Mouse (Mus musculus) left cerebral cortex, adult 2 months (tissue): ENCODE measurements at regions not wholly inside any gene's neighbourhood (a gene's known extent, or its start where the extent isn't known, plus 50 kb on each side); places are given as distances from the start of the nearest gene placed in this dataset.

Source experiments
- DNase-seq, 2 experiments: peaks; one replicate each; pipeline ENCODE4 v3.0.0; 2021 to 2022; ENCODE audit warnings: low spot score in 2 of 2, mixed read lengths in 1 of 2; ENCODE audit errors: extremely low spot score in 1 of 2
- H3K27ac ChIP-seq: fragments of 200-600 bp; 2 replicates; pipeline ENCODE4 v1.8.1; 2022
- H3K4me3 ChIP-seq: fragments of 200-600 bp; 2 replicates; pipeline ENCODE4 v1.8.1; 2022
- CTCF ChIP-seq: fragments of 200-600 bp; IDR thresholded peaks from 2 replicates; pipeline ENCODE4 v1.8.1; 2022; ENCODE audit warnings: antibody characterized with exemption, mild to moderate bottlenecking, moderate library complexity
- intact Hi-C: fragments of 180-260 bp; cut with DNase I; formaldehyde crosslinking; loops from one replicate; pipeline ENCODE4 v1.15.1; 2025

- Histone ChIP-seq H3K27ac (no peak overlapping the region), H3K4me3 (no peak overlapping the region)
- peak in 1 of 2 experiments; percentile 4 for DNase-seq
- TF ChIP-seq CTCF = no peak
- intact Hi-C loops = no loop called here
Observed at GRCm38 (mm10) chr10:43747541-43747940, 154.0 kb downstream of the Qrsl1 start.

GRCm38 (mm10) chr10:43748300-43748699, 153.2 kb downstream of the Qrsl1 start:
- Histone ChIP-seq H3K4me3 (no peak overlapping the region), H3K27ac (no peak overlapping the region)
- DNase-seq = no peak
- intact Hi-C loops = no loop called here
- TF ChIP-seq CTCF = no peak

GRCm38 (mm10) chr10:43749496-43750110, 151.9 kb downstream of the Qrsl1 start:
- no peak for DNase-seq
- TF ChIP-seq CTCF = no peak
- Histone ChIP-seq H3K27ac (no peak overlapping the region), H3K4me3 (no peak overlapping the region)
- intact Hi-C loops = no loop called here

GRCm38 (mm10) chr10:43750401-43750800, 151.1 kb downstream of the Qrsl1 start:
- DNase-seq = no peak
- Histone ChIP-seq H3K27ac (no peak overlapping the region), H3K4me3 (no peak overlapping the region)
- intact Hi-C loops = no loop called here
- TF ChIP-seq CTCF = no peak

GRCm38 (mm10) chr10:43750854-43751253, 150.7 kb downstream of the Qrsl1 start:
- TF ChIP-seq CTCF = no peak
- intact Hi-C loops = no loop called here
- Histone ChIP-seq H3K27ac (no peak overlapping the region), H3K4me3 (no peak overlapping the region)
- no peak for DNase-seq

- DNase-seq = peak in 1 of 2 experiments; percentile 27
- intact Hi-C loops = no loop called here
Observed at GRCm38 (mm10) chr10:43751881-43752675, 149.5 kb downstream of the Qrsl1 start.

GRCm38 (mm10) chr10:43756881-43757565, 144.5 kb downstream of the Qrsl1 start:
- intact Hi-C loops = no loop called here
- no peak for DNase-seq
- TF ChIP-seq CTCF = no peak
- no peak overlapping the region for H3K27ac ChIP-seq
- H3K4me3 ChIP-seq = no peak overlapping the region

More at GRCm38 (mm10) chr10:43751881-43752675, 149.5 kb downstream of the Qrsl1 start:
- Histone ChIP-seq H3K4me3 (no peak overlapping the region), H3K27ac (no peak overlapping the region)
- TF ChIP-seq CTCF = no peak

- no peak overlapping the region for H3K27ac ChIP-seq
- intact Hi-C loops = no loop called here
- H3K4me3 ChIP-seq = no peak overlapping the region
- DNase-seq = no peak
- no peak for TF ChIP-seq CTCF
Observed at GRCm38 (mm10) chr10:43758124-43759025, 143.2 kb downstream of the Qrsl1 start.

GRCm38 (mm10) chr10:43759186-43759905, 142.2 kb downstream of the Qrsl1 start:
- Histone ChIP-seq H3K27ac (no peak overlapping the region), H3K4me3 (no peak overlapping the region)
- DNase-seq = peak; percentile 26 to 36
- intact Hi-C loops = no loop called here
- TF ChIP-seq CTCF = no peak

GRCm38 (mm10) chr10:43759906-43760281, 141.7 kb downstream of the Qrsl1 start:
- no peak for TF ChIP-seq CTCF
- no peak overlapping the region for H3K27ac ChIP-seq
- H3K4me3 ChIP-seq = no peak overlapping the region
- no peak for DNase-seq
- intact Hi-C loops = no loop called here
